Mouse (Mus musculus): ENCODE measurements around the gene Rmnd5a. TPM values are rescaled to one million over a fixed set of nuclear protein-coding genes. Genes with fewer than 3 reads are reported as not detected.
"Not testable (repeated sequence)": the region's sequence is repeated elsewhere in the genome, so short reads cannot be mapped to it uniquely, and the experiment has no call there.

Rmnd5a gene
- polyA plus RNA-seq (2015; fragmentation: Nextera tagmentation; extraction: Ambion mirVana): 13.0 and 15.5 TPM in 2 replicates

DNA sequence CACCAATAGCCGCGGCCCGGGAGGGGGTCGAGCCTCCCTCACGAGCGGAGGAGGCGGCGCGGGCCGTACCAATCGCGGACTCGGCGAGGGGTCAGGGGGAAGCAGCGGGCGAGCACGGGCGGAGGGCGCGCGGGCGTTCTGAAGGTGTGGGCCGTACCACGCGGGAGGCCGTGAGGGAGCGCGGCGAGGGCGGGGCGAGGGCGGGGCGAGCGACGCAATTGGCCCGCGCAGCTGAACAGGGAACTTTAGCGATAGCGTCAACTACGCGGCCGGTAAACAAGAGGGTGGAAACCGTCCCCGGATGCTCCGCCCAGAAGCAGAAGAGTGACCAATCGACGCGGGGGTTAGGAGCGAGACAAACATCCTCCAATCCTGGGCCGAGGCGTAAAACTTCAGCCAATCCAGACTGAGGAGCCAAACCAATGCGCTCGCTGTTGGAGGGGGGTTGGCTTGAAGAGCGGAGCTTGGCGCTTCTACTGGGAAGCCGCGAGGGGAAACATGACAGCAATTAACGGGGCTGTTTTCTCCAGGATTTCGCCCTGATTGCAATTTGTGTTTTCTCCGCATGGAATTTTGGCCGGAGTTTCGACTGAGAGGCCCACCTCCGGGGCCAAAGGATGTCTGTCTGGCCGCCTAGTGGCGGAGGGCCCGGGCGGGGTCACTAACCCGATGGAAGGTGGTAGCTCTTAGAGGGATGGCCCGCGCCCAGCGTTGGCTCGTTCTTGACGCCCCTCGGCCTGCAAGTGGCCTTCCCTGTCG is at the start of gene Rmnd5a:
TSS of gene Rmnd5a (minus strand) at position 146 of the 759 bp plus-strand sequence.
- Histone ChIP-seq H3K27ac (replicated peaks) (peak within 1 kb of the TSS; percentile 99), H3K9me3 (replicated peaks) (no peaks in the 10 kb centered on the region), H3K27me3 (no peaks in the 10 kb centered on the region), H3K4me3 (replicated peaks) (peak within 1 kb of the TSS; percentile 98), H3K36me3 (no peaks in the 10 kb centered on the region), H3K4me2 (replicated peaks) (peak within 1 kb of the TSS; percentile 91), H3K4me1 (peaks cover 30% of the 10 kb centered on the region), H3K9ac (peak within 1 kb of the TSS; percentile 80)
- under 1% methylated on average over 75 of the region's 75 CpGs for WGBS
- ATAC-seq (ENCODE audit: insufficient number of reproducible peaks, low FRiP score, low TSS enrichment, low read depth): peak; percentile 98

DNA sequence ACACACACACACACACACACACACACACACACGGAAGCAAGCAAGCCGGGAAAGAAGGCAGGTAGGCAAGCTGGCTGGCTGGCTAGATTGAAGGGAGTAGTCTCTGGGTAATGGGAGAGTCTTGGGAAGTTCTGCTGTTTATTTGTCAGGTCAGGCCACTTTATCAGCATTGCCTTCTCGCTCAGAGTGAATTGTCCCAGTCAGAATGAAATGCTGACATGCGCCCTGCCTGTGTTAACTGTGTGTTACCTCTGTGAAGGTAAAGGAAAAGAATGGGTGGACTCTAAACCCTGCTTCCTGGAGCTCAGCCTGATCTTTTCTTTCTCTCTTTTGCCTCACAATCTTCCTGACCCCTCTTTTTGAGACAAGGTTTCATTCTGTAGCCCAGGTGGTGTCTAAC is 47.5 kb upstream of the Rmnd5a start:
- H3K27me3 ChIP-seq: no peaks in the 10 kb centered on the region
- peaks cover 7% of the 10 kb centered on the region; the same call in 1 of the 2 replicates for H3K4me1 ChIP-seq
- H3K9me3 ChIP-seq (replicated peaks): no peaks in the 10 kb centered on the region
- 47% methylated on average over 4 of the region's 4 CpGs for WGBS
- H3K36me3 ChIP-seq: no peaks in the 10 kb centered on the region
- no peak overlapping the region for H3K4me2 ChIP-seq (replicated peaks)
- ATAC-seq (ENCODE audit: insufficient number of reproducible peaks, low FRiP score, low TSS enrichment, low read depth): no peak
- H3K9ac ChIP-seq: no peak overlapping the region
- no peak overlapping the region for H3K4me3 ChIP-seq (replicated peaks)
- H3K27ac ChIP-seq (replicated peaks): no peak overlapping the region

DNA sequence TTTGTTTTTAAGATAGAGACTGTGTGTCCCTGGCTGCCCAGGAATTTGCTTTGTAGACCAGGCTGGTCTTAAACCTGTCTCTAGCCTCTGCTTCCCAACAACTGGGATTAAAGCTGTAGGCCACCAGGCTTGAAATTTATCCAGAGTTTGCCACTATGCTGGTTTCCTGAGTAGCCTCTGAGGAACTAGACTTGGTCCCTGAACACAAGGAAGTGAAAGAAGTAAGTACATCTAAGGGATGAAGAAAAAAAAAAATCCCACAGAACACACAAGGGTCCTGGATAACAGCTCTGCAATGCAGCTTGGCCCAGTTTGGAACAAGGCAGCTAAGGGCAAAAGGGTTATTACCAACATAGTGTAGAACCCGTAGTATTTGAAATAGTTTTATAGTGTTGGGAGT is 46.4 kb upstream of the Rmnd5a start:
- Histone ChIP-seq H3K9ac (no peak overlapping the region), H3K4me1 (no peaks in the 10 kb centered on the region), H3K27ac (replicated peaks) (no peak overlapping the region), H3K9me3 (replicated peaks) (no peaks in the 10 kb centered on the region), H3K27me3 (no peaks in the 10 kb centered on the region), H3K4me2 (replicated peaks) (no peak overlapping the region), H3K36me3 (no peaks in the 10 kb centered on the region), H3K4me3 (replicated peaks) (no peak overlapping the region)
- WGBS: 88% methylated on average over 1 of the region's 1 CpGs
- no peak for ATAC-seq (ENCODE audit: insufficient number of reproducible peaks, low FRiP score, low TSS enrichment, low read depth)

DNA sequence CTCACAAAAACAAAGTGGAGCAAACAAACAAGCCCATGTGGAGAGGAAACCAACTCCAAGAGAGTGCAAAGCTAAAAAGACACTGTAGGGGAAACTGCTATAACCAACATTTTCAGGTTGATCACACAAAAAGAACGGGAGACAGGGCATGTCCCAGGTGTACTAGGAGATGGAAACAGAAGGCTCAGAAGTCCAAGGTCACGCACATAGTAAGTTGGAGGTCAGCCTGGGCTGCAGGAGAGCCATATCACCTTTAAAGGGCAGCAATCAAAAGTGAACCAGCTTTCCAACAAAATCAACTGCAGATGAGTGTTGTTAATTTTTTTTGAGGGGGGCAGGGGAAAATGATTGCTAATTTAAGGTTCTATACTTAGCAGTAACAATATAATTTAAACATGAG is 45.8 kb upstream of the Rmnd5a start:
- H3K27me3 ChIP-seq: no peaks in the 10 kb centered on the region
- WGBS: 31% methylated on average over 2 of the region's 2 CpGs
- H3K9me3 ChIP-seq (replicated peaks): no peaks in the 10 kb centered on the region
- no peaks in the 10 kb centered on the region for H3K4me1 ChIP-seq
- ATAC-seq (ENCODE audit: insufficient number of reproducible peaks, low FRiP score, low TSS enrichment, low read depth): no peak
- no peak overlapping the region for H3K4me3 ChIP-seq (replicated peaks)
- H3K36me3 ChIP-seq: no peaks in the 10 kb centered on the region
- no peak overlapping the region for H3K4me2 ChIP-seq (replicated peaks)
- H3K9ac ChIP-seq: no peak overlapping the region
- H3K27ac ChIP-seq (replicated peaks): no peak overlapping the region

- WGBS: 77% methylated on average over 5 of the region's 5 CpGs
- no peak overlapping the region for H3K4me3 ChIP-seq (replicated peaks)
- ATAC-seq (ENCODE audit: insufficient number of reproducible peaks, low FRiP score, low TSS enrichment, low read depth): no peak
Observed at GRCm38 (mm10) chr6:71485246-71485645, 44.8 kb upstream of the Rmnd5a start.

GRCm38 (mm10) chr6:71481136-71481535 is 40.7 kb upstream of the Rmnd5a start:
- no peak overlapping the region for H3K4me3 ChIP-seq (replicated peaks)
- H3K4me2 ChIP-seq (replicated peaks): no peak overlapping the region
- no peak overlapping the region for H3K27ac ChIP-seq (replicated peaks)
- WGBS: 33% methylated on average over 7 of the region's 7 CpGs
- H3K9ac ChIP-seq: no peak overlapping the region
- H3K36me3 ChIP-seq: no peaks in the 10 kb centered on the region
- no peaks in the 10 kb centered on the region for H3K4me1 ChIP-seq
- no peaks in the 10 kb centered on the region for H3K9me3 ChIP-seq (replicated peaks)
- H3K27me3 ChIP-seq: no peaks in the 10 kb centered on the region
- ATAC-seq (ENCODE audit: insufficient number of reproducible peaks, low FRiP score, low TSS enrichment, low read depth): no peak

More at GRCm38 (mm10) chr6:71485246-71485645, 44.8 kb upstream of the Rmnd5a start:
- no peaks in the 10 kb centered on the region for H3K4me1 ChIP-seq
- no peaks in the 10 kb centered on the region for H3K27me3 ChIP-seq
- no peak overlapping the region for H3K4me2 ChIP-seq (replicated peaks)
- no peak overlapping the region for H3K9ac ChIP-seq
- no peaks in the 10 kb centered on the region for H3K36me3 ChIP-seq
- H3K9me3 ChIP-seq (replicated peaks): no peaks in the 10 kb centered on the region
- no peak overlapping the region for H3K27ac ChIP-seq (replicated peaks)

GRCm38 (mm10) chr6:71480136-71480535 is 39.7 kb upstream of the Rmnd5a start:
- Histone ChIP-seq H3K27me3 (no peaks in the 10 kb centered on the region), H3K9ac (no peak overlapping the region), H3K4me1 (no peaks in the 10 kb centered on the region), H3K27ac (replicated peaks) (no peak overlapping the region), H3K36me3 (no peaks in the 10 kb centered on the region), H3K4me3 (replicated peaks) (no peak overlapping the region), H3K9me3 (replicated peaks) (no peaks in the 10 kb centered on the region), H3K4me2 (replicated peaks) (no peak overlapping the region)
- ATAC-seq (ENCODE audit: insufficient number of reproducible peaks, low FRiP score, low TSS enrichment, low read depth): no peak
- WGBS: 78% methylated on average over 1 of the region's 1 CpGs

DNA sequence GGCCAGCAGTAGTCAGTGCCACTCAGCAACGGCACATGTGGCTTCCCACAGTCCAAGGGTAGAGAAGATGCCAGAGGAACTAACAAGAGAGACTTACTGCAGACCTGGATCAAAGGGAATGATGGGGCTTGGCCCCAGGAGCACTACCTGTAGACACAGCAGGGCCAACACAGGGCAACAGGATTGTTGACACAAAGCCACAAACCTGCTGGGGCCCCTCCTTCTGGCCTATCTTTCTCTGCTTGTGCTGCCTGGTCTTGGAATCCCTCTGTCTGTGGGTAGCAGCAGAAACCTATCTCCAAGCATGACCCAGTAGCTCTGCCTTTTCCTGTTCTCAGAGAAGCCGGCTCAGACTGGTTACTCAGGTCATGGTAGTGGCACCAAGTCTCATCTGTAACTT is 39.2 kb upstream of the Rmnd5a start:
- H3K4me2 ChIP-seq (replicated peaks); H3K9me3 ChIP-seq (replicated peaks); H3K36me3 ChIP-seq; H3K4me1 ChIP-seq; H3K9ac ChIP-seq; H3K27me3 ChIP-seq; H3K27ac ChIP-seq (replicated peaks); ATAC-seq (ENCODE audit: insufficient number of reproducible peaks, low FRiP score, low TSS enrichment, low read depth); H3K4me3 ChIP-seq (replicated peaks): not testable (repeated sequence)
- WGBS: 88% methylated on average over 2 of the region's 2 CpGs

DNA sequence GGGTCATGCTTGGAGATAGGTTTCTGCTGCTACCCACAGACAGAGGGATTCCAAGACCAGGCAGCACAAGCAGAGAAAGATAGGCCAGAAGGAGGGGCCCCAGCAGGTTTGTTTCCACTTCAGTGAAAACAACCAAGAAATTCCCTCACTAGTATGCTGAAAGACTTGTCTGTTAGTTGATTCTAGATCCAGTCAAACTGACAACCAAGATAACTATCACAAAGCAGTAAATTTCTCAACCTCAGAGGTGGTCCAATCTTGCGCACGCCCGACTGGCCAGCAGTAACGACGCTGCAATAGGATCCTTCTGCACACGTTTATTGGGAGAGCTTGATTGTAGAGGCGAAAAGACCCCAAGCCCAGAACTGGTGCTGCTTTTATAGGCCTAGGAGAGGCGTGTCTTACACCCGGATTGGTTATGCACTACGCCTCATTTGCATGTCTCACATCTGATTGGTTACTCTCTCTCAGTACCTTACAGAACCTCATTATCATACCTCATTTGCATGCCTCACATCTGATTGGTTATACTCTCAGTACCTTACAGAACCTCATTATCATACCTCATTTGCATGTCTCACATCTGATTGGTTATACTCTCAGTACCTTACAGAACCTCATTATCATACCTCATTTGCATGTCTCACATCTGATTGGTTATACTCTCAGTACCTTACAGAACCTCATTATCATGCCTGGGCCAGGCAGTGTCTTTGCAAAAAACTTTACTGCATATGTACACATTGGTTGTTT is 38.6 kb upstream of the Rmnd5a start:
- not testable (repeated sequence) for H3K9ac ChIP-seq; H3K9me3 ChIP-seq (replicated peaks); H3K4me3 ChIP-seq (replicated peaks); ATAC-seq (ENCODE audit: insufficient number of reproducible peaks, low FRiP score, low TSS enrichment, low read depth); H3K27ac ChIP-seq (replicated peaks); H3K27me3 ChIP-seq; H3K4me2 ChIP-seq (replicated peaks); H3K4me1 ChIP-seq; H3K36me3 ChIP-seq
- WGBS: 80% methylated on average over 10 of the region's 10 CpGs

DNA sequence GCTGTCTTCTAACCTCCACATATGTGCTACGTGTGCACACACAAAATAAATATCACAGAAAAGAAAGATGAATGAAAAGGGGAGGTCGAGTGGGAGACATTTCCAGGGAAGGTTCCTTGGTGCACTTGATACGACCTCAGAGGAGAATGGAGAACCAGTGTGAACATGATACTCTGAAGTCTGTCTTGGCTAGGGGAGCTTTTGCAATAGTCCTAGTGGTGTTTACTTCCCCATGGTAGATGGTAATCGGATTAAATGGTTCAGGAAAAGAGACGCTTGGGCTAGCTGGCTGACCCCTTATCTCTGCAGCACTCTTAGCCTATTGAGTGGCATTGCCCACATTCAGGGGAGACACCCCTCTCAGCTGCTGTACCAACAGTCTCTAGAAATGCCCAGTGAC is 36.3 kb upstream of the Rmnd5a start:
- Histone ChIP-seq H3K4me1 (no peaks in the 10 kb centered on the region), H3K27ac (replicated peaks) (no peak overlapping the region), H3K9ac (no peak overlapping the region), H3K36me3 (no peaks in the 10 kb centered on the region), H3K4me3 (replicated peaks) (no peak overlapping the region), H3K4me2 (replicated peaks) (no peak overlapping the region), H3K27me3 (no peaks in the 10 kb centered on the region), H3K9me3 (replicated peaks) (no peaks in the 10 kb centered on the region)
- WGBS: 66% methylated on average over 5 of the region's 5 CpGs
- ATAC-seq (ENCODE audit: insufficient number of reproducible peaks, low FRiP score, low TSS enrichment, low read depth): no peak

GRCm38 (mm10) chr6:71475604-71476003 is 35.2 kb upstream of the Rmnd5a start:
- whole genome bisulfite sequencing: 80% methylated on average over 3 of the region's 3 CpGs
- ATAC-seq (ENCODE audit: insufficient number of reproducible peaks, low FRiP score, low TSS enrichment, low read depth): no peak
- H3K27ac ChIP-seq (replicated peaks): no peak overlapping the region

More at GRCm38 (mm10) chr6:71475604-71476003, 35.2 kb upstream of the Rmnd5a start:
- Histone ChIP-seq H3K9ac (no peak overlapping the region), H3K27me3 (no peaks in the 10 kb centered on the region), H3K9me3 (replicated peaks) (no peaks in the 10 kb centered on the region), H3K4me3 (replicated peaks) (no peak overlapping the region), H3K4me1 (no peaks in the 10 kb centered on the region), H3K4me2 (replicated peaks) (no peak overlapping the region), H3K36me3 (no peaks in the 10 kb centered on the region)

All from embryonic facial prominence, embryonic 15.5 days (tissue).